Mouse (Mus musculus) hindbrain, embryonic 13.5 days (tissue): Measurements from ENCODE around the gene Rabgap1. TPM values are rescaled to one million over a fixed set of nuclear protein-coding genes. Genes with fewer than 3 reads are reported as not detected.

ENCODE experiments used
- ATAC-seq: fragments of 200-750 bp; cut with Nextera tagmentation; 2 replicates; pipeline ENCODE4 v1.8.0; 2017; ENCODE audit warnings: moderate TSS enrichment; ENCODE audit not compliant: low FRiP score
- H3K27ac ChIP-seq: fragments of 300-500 bp; sonication (generic); 2 replicates; pipeline ENCODE4 v1.5.1; 2015; ENCODE audit warnings: inconsistent platforms, mild to moderate bottlenecking, moderate library complexity
- H3K27me3 ChIP-seq: fragments of 300-500 bp; sonication (generic); 2 replicates; pipeline ENCODE4 v1.6.1; 2015; ENCODE audit warnings: mild to moderate bottlenecking, inconsistent platforms
- H3K36me3 ChIP-seq: fragments of 300-500 bp; sonication (generic); 2 replicates; pipeline ENCODE4 v1.6.1; 2015; ENCODE audit warnings: mild to moderate bottlenecking, inconsistent platforms
- H3K4me1 ChIP-seq: fragments of 300-500 bp; sonication (generic); replicated peaks from 2 replicates; pipeline ENCODE4 v1.6.1; 2015; ENCODE audit warnings: inconsistent platforms
- H3K4me2 ChIP-seq: fragments of 300-500 bp; sonication (generic); 2 replicates; pipeline ENCODE4 v1.6.1; 2015; ENCODE audit warnings: inconsistent platforms, mild to moderate bottlenecking, moderate library complexity
- H3K4me3 ChIP-seq: fragments of 300-500 bp; sonication (generic); 2 replicates; pipeline ENCODE4 v1.5.1; 2015; ENCODE audit warnings: mild to moderate bottlenecking, inconsistent platforms
- H3K9ac ChIP-seq: fragments of 300-500 bp; sonication (generic); 2 replicates; pipeline ENCODE4 v1.6.1; 2015; ENCODE audit warnings: mild to moderate bottlenecking, inconsistent platforms
- H3K9me3 ChIP-seq: fragments of 300-500 bp; sonication (generic); 2 replicates; pipeline ENCODE4 v1.6.1; 2016; ENCODE audit warnings: inconsistent platforms
- WGBS: fragments of 180-500 bp; shearing (Covaris S2); methylation state at CpG from one replicate; pipeline ENCODE4 v1.1.7; 2015; 5-methylcytosine and 5-hydroxymethylcytosine counted together
- polyA plus RNA-seq: library from polyadenylated mRNA; unstranded; fragments of >200 nt; fragmentation: Nextera tagmentation; extraction: Ambion mirVana; gene quantifications from 2 replicates; pipeline ENCODE4 v1.2.1, GENCODE M21; 2015

Rabgap1 gene
- polyA plus RNA-seq, 1 experiment from 2014 or later, result 63.3 TPM

- 91% methylated on average over 2 of the region's 2 CpGs for WGBS
- 0 out of 2 replicates have a peak, but pooled peaks cover 3% of the 10 kb centered on the region for H3K4me1 ChIP-seq
- no peak for ATAC-seq
- H3K4me3 ChIP-seq, result no peak overlapping the region
- no peak overlapping the region for H3K4me2 ChIP-seq
- H3K36me3 ChIP-seq, result peaks cover 44% of the 10 kb centered on the region
- H3K9ac ChIP-seq, result no peak overlapping the region
- no peaks in the 10 kb centered on the region for H3K9me3 ChIP-seq
- no peaks in the 10 kb centered on the region for H3K27me3 ChIP-seq
- H3K27ac ChIP-seq, result no peak overlapping the region
These were observed 129.1 kb downstream of the Rabgap1 start for GRCm38 (mm10) chr2:37572141-37572540.

- H3K4me1 ChIP-seq, result 0 out of 2 replicates have a peak, but pooled peaks cover 3% of the 10 kb centered on the region
- no peak overlapping the region for H3K9ac ChIP-seq
- H3K9me3 ChIP-seq, result no peaks in the 10 kb centered on the region
- H3K27ac ChIP-seq, result no peak overlapping the region
- H3K4me3 ChIP-seq, result no peak overlapping the region
- peaks cover 32% of the 10 kb centered on the region for H3K36me3 ChIP-seq
- H3K27me3 ChIP-seq, result no peaks in the 10 kb centered on the region
- no peak for ATAC-seq
- WGBS, result 84% methylated on average over 1 of the region's 1 CpGs
- H3K4me2 ChIP-seq, result no peak overlapping the region
These were observed 133.6 kb downstream of the Rabgap1 start for GRCm38 (mm10) chr2:37576661-37577060.

- H3K4me2 ChIP-seq, result no peak overlapping the region
- no peak for ATAC-seq
- H3K9me3 ChIP-seq, result no peaks in the 10 kb centered on the region
- no peak overlapping the region for H3K9ac ChIP-seq
- H3K4me1 ChIP-seq, result 0 out of 2 replicates have a peak, but pooled peaks cover 3% of the 10 kb centered on the region
- WGBS, result 91% methylated on average over 2 of the region's 2 CpGs
- H3K27me3 ChIP-seq, result no peaks in the 10 kb centered on the region
- H3K27ac ChIP-seq, result no peak overlapping the region
- H3K36me3 ChIP-seq, result peaks cover 29% of the 10 kb centered on the region
- no peak overlapping the region for H3K4me3 ChIP-seq
These were observed 135.1 kb downstream of the Rabgap1 start for GRCm38 (mm10) chr2:37578185-37578584.

GRCm38 (mm10) chr2:37587919-37588318 lies 144.8 kb downstream of the Rabgap1 start:
- Histone ChIP-seq H3K9ac (no peak overlapping the region), H3K36me3 (peaks cover 27% of the 10 kb centered on the region), H3K4me2 (no peak overlapping the region), H3K9me3 (no peaks in the 10 kb centered on the region), H3K4me3 (no peak overlapping the region), H3K4me1 (no peaks in the 10 kb centered on the region), H3K27me3 (no peaks in the 10 kb centered on the region), H3K27ac (no peak overlapping the region)
- ATAC-seq, result no peak

Other genes starting within 250 kb of the Rabgap1 start
- gene Olfr366, start 231.7 kb upstream of the Rabgap1 start, polyA plus RNA-seq, result not detected in 2 replicates
- not detected in 2 replicates for gene Olfr368, start 116.8 kb upstream of the Rabgap1 start, polyA plus RNA-seq
- gene Pdcl, start 83.9 kb upstream of the Rabgap1 start, polyA plus RNA-seq, result 74.4 and 77.7 TPM in 2 replicates
- gene Rc3h2, start 20.4 kb upstream of the Rabgap1 start, polyA plus RNA-seq, result 23.1 and 24.6 TPM in 2 replicates
- 8.5 and 8.7 TPM in 2 replicates for gene Zbtb26, start 144 bp upstream of the Rabgap1 start, polyA plus RNA-seq
- gene Zbtb6, start 108 bp upstream of the Rabgap1 start, polyA plus RNA-seq, result 14.1 and 15.1 TPM in 2 replicates
- 14.4 and 15.5 TPM in 2 replicates for gene Gpr21, start 73.1 kb downstream of the Rabgap1 start, polyA plus RNA-seq